Mouse (Mus musculus) testis, postnatal 14 days (tissue): ENCODE data around the gene Akr1c13.

Experiments used
- DNase-seq: peaks from one replicate; pipeline ENCODE4 v3.0.0; 2021; ENCODE audit warnings: low spot score

Gene Akr1c13

DNA sequence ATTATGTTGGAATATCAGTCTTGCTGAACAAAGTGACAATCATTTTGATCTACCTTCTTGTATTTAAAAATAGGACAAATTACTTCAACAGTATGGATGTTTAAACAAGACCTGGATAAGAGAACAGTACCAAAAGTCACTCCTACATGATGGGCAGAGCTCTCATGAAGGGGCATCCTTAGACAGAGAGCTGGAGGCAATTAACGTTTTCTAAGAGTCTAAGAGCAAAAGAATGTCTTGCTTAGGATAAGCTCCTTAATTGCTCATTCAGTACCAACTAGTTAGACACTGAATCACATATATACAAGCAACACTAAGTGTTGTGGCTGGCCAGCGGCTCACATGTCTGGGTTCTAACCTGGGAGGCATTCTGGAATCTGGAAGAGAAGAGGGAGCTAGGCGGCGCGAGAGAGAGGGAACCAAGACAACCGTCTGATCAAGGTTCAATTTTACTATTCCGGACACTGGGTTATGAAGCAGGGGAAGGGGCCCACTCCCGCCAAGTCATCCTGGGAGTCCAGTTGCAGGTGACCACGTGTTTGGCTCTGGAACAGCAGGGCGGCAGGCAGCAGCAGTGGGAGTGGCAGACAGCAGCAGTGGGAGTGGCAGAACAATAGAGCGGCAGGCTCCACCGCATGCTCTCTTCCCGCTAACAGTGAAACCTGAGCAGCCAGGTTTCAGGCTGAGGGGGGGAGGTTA is 54.1 kb downstream of the Akr1c13 start:
- peak; percentile 9 for DNase-seq

DNA sequence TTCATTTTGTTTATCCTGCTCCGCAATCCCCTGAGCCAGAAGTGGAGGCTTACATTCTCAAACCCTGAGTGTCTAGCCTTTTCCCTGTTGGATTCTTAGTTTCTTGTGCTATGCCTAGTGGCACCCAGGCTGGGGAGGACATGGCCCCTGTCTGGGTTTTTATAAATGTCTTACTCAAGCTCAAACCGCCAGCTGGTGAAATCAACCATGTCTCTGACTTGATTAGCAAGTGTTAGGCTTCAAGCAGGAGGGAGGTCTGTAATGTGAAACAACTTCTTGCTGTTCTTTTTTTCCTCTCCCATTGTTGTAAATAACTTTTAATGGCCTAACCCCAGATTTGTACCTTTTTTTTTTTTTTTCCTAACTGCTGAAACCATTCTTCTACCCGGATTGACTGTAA is 58.4 kb downstream of the Akr1c13 start:
- no peak for DNase-seq
